Mouse (Mus musculus) heart, adult 11 months (tissue): ENCODE data around the gene Hspa8.

Experiments
- DNase-seq: peaks from one replicate; pipeline ENCODE4 v3.0.0; 2022

Hspa8 gene

GRCm38 (mm10) chr9:40811860-40812259 lies 11.1 kb downstream of the Hspa8 start:
- DNase-seq = no peak

GRCm38 (mm10) chr9:40814060-40814459 lies 13.3 kb downstream of the Hspa8 start:
- no peak for DNase-seq

- no peak for DNase-seq
Measured at GRCm38 (mm10) chr9:40817325-40818028, 16.7 kb downstream of the Hspa8 start.

GRCm38 (mm10) chr9:40825601-40826000 lies 24.8 kb downstream of the Hspa8 start:
- DNase-seq = no peak

GRCm38 (mm10) chr9:40827366-40827765 lies 26.6 kb downstream of the Hspa8 start:
- DNase-seq = no peak

- peak; percentile 94 for DNase-seq
Measured at GRCm38 (mm10) chr9:40834569-40834968, 33.8 kb downstream of the Hspa8 start.

GRCm38 (mm10) chr9:40836681-40837080 lies 35.9 kb downstream of the Hspa8 start:
- no peak for DNase-seq

- no peak for DNase-seq
Measured at GRCm38 (mm10) chr9:40839662-40840061, 38.9 kb downstream of the Hspa8 start.

GRCm38 (mm10) chr9:40851515-40851914 lies 50.7 kb downstream of the Hspa8 start:
- DNase-seq = no peak

GRCm38 (mm10) chr9:40858461-40859160 lies 57.8 kb downstream of the Hspa8 start:
- DNase-seq = no peak

GRCm38 (mm10) chr9:40859196-40859595 lies 58.4 kb downstream of the Hspa8 start:
- DNase-seq = no peak
